Mouse (Mus musculus) heart, postnatal 25 days (tissue): ENCODE measurements at regions not wholly inside any gene's neighbourhood (a gene's known extent, or its start where the extent isn't known, plus 50 kb on each side); places are given as distances from the start of the nearest gene placed in this dataset.

ENCODE experiments used
- DNase-seq: peaks from one replicate; pipeline ENCODE4 v3.0.0; 2022; ENCODE audit warnings: low spot score
- intact Hi-C: fragments of 180-260 bp; cut with DNase I; formaldehyde crosslinking; loops from one replicate; pipeline ENCODE4 v1.15.1; 2025

- intact Hi-C loops: no loop called here
- DNase-seq: no peak
These were observed 518.3 kb upstream of the Nr2f1 start for GRCm38 (mm10) chr13:78717686-78718431.

DNA sequence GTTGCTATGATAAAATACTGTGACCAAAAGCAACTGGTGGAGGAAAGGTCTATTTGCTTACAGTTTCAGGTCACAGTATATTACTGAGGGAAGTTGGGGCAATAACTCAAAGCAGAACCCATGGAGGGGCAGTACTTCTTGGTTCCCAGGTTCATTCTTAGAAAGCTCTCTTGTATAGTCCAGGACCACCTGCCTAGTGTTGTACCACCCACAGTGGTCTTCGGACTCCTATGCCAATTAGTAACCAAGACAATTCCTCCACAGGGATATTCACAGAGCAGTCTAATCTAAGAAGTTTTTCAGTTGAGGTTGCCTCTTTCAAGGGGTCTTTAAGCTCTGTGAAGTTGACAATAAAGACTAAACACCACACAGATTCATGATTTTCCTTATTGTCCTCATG, 517.6 kb upstream of the Nr2f1 start:
- no peak for DNase-seq
- intact Hi-C loops: no loop called here

DNA sequence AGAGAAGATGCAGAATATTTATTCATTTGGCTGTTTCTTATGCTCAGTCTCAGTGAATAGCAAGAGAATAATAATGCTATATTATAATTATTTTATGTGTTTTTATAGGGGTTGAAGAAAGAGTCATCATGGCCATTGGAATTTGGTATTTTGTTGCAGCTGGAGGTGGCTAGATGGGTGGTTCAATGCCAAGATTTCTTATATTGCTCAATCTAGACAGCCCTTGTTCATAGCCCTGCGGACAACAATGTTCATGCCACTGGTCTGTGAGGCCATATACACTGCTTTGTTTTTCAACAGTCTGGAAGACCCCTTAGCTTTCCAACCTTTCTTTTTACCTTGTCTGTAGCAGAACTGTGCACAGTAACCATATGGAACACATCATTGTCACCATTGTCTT, 505.1 kb upstream of the Nr2f1 start:
- no peak for DNase-seq
- intact Hi-C loops: no loop called here

GRCm38 (mm10) chr13:78697814-78698519, 498.4 kb upstream of the Nr2f1 start:
- DNase-seq: no peak

DNA sequence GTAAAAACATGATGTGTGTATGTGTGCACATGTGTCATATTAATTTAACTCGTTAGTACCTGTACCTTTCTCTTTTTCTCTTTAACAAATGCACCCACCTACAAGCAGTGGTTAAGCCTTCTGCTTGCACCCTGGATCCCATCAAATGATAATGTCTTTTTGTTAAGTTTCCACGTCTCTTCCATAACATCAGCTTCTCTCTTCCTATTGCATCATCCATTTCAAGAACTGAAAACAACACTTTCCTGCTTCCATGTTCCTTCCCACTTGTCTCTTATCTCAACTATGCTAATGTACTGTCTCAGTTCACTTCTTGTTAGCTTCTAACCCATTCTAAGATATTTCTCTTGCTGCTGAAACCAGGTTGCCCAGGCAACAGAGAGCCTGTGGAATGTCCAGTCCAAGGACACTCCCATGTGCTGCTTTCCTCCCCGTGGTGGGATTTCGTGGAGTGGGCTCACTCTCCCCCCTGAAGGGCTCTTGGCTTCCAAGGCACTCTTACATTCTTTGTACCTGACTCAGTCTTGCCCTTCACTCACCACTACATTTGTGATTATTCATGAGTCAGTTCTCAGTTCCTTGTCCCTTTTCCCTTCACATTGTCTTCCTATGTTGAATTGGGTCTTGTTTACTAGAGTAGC, 479.8 kb upstream of the Nr2f1 start:
- DNase-seq: no peak
- intact Hi-C loops: no loop called here

More at GRCm38 (mm10) chr13:78697814-78698519, 498.4 kb upstream of the Nr2f1 start:
- intact Hi-C loops: no loop called here

GRCm38 (mm10) chr13:78678241-78678640, 478.7 kb upstream of the Nr2f1 start:
- DNase-seq: no peak
- intact Hi-C loops: no loop called here

- no peak for DNase-seq
- intact Hi-C loops: no loop called here
These were observed 458.7 kb upstream of the Nr2f1 start for GRCm38 (mm10) chr13:78658285-78658684.

DNA sequence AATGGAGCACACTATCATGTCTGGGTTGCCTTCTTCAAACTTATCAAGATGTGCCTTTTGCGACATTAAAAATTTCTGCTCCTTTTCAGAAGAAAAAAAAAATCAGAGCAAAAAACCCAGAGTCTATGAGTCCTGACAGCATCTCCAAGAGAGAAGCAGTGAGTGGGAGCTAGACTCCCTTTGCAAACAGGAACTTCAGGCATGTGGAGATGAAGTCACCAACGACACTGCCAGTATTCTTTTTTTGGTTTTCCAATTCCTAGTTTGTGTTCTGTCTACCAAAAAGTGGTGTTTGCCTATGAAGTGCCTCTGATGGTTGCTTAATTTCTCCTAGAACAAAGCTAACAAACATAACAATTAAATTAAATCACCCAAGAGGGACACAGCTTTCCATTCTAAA, 457.2 kb upstream of the Nr2f1 start:
- intact Hi-C loops: no loop called here
- DNase-seq: no peak

GRCm38 (mm10) chr13:78656196-78656595, 456.6 kb upstream of the Nr2f1 start:
- no peak for DNase-seq
- intact Hi-C loops: no loop called here

- intact Hi-C loops: no loop called here
- DNase-seq: no peak
These were observed 451.3 kb upstream of the Nr2f1 start for GRCm38 (mm10) chr13:78650824-78651223.

- no peak for DNase-seq
- intact Hi-C loops: no loop called here
These were observed 445.0 kb upstream of the Nr2f1 start for GRCm38 (mm10) chr13:78644556-78644955.

GRCm38 (mm10) chr13:78643023-78643422, 443.5 kb upstream of the Nr2f1 start:
- intact Hi-C loops: no loop called here
- no peak for DNase-seq

- DNase-seq: no peak
- intact Hi-C loops: no loop called here
These were observed 442.8 kb upstream of the Nr2f1 start for GRCm38 (mm10) chr13:78642443-78642729.

DNA sequence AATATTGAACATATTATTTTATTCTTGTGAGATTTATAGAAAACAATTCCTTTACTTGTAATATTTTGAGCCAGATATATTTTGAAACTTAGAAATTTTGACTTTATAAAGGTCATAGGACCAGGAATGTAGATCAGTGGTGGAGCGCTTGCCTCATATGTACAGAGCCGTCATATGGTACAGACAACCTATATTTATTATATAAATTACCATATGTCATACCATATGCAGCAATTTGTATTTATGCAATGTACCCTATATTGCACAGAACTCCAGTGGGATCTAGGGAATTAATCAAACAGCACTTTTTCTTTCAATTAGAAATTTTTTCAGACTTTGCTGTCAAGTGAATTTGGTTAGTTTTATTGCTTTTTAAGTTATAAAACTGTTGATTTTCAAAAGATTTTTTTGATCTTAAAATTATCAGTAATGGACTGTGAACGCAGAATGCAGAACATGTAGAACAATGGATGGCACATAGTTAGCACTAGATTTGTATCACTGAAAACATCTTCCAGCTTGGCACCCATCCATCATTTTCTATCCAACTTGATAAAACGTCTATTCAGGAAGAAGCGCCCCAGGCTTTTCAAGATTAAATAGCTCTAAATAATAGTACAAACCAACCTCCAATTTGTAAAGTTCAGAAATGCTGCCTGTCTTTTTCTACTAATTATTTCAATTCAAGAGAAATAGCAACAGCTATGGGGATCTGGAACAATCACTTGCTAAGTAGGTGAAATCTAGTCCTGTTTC, 442.3 kb upstream of the Nr2f1 start:
- intact Hi-C loops: no loop called here
- DNase-seq: no peak

DNA sequence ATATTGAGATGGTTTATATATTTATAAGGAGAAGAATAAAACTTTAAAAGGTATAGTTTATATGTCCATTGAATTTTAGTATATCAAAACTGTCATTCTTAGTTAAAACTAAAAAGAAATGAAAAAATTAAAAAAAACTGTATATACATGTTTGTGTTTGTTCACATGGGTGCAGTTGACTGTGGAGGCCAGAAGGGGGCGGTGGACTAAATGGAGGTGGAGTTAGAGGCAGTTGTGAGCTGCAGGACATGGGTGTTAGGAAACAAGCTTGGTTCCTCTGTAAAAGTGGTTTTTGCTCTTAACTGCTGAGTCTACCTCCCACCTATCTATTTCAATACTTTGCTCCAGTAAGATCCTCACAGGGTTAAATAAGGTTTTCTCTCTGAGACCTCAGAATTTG, 440.8 kb upstream of the Nr2f1 start:
- DNase-seq: no peak
- intact Hi-C loops: no loop called here

DNA sequence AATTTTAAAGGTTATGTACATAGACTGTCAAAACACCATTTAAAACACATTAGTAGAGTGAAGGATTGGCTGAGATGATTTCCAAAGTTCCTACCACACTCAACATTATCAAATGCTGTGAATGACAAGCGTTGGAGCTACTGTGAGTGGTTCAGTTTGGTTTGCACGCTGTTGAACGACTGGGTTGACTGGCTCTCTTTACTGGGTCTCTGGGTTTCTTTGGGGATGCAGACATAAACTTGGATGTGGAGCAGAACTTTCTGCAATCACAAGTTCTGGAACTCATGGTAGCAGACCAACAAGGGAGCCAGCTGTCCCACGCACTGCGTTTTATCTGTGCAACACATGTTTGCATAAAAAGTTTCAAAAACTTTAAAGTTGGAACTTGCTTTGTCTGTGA, 438.9 kb upstream of the Nr2f1 start:
- DNase-seq: no peak
- intact Hi-C loops: no loop called here

GRCm38 (mm10) chr13:78631609-78632008, 432.1 kb upstream of the Nr2f1 start:
- intact Hi-C loops: no loop called here
- no peak for DNase-seq

- intact Hi-C loops: no loop called here
- no peak for DNase-seq
These were observed 429.6 kb upstream of the Nr2f1 start for GRCm38 (mm10) chr13:78629041-78629727.

GRCm38 (mm10) chr13:78623652-78624051, 424.1 kb upstream of the Nr2f1 start:
- no peak for DNase-seq
- intact Hi-C loops: no loop called here

GRCm38 (mm10) chr13:78602861-78603211, 403.3 kb upstream of the Nr2f1 start:
- intact Hi-C loops: no loop called here
- no peak for DNase-seq
